Mouse (Mus musculus) stomach, postnatal 0 days (tissue): Measurements from ENCODE around the gene Lrcol1.

Source experiments
- CTCF ChIP-seq: IDR thresholded peaks from 2 replicates; pipeline ENCODE4 v1.5.1; 2016; ENCODE audit warnings: antibody characterized with exemption, low read depth, mild to moderate bottlenecking, moderate library complexity
- EP300 ChIP-seq: optimal IDR thresholded peaks from 2 replicates; pipeline ENCODE3; 2016; ENCODE audit warnings: antibody characterized with exemption

- TF ChIP-seq EP300 (no peak), CTCF (peak; percentile 81)
These were observed 32.4 kb downstream of the Lrcol1 start for GRCm38 (mm10) chr5:110376802-110377433.
